Mouse (Mus musculus): ENCODE results near the gene Pdia3.

DNA sequence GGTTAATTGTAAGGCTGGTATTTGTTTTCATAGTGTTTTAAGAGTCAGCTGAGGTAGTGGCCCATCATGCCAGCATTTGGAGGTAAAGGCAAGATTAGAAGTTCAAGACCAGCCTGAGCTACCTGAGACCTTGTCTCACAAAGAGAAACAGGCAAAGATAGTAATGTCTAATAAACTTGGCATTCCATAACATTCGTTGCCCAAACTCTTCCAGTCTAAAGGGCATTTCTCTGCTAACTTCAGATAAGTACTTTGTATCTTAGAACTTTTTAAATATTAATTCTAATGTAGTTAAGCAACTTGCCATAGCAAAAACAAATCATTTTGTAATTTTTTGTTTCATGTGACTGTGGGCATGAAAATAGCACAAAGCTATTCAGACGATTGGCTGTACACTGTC lies 9.6 kb downstream of the Pdia3 start:
- no peak for TF ChIP-seq CTCF (conservative IDR thresholded peaks at IDR 0.05; ENCODE audit: insufficient read depth, insufficient read length, low read depth, low read length)
- no peak for TF ChIP-seq POLR2A (IDR thresholded peaks at IDR 0.05; ENCODE audit: low read depth, low read length)

Measured in kidney, adult 2 months (tissue).